Mouse (Mus musculus) monocyte, adult 5-6 weeks (primary cell): ENCODE data around the gene Fbn1. TPM values are rescaled to one million over a fixed set of nuclear protein-coding genes. Genes with fewer than 3 reads are reported as not detected.

Experiments
- ATAC-seq: fragments of 153-309, 156-312 bp; replicated peaks from 2 replicates; pipeline ENCODE4 v1.8.0; 2017; ENCODE audit warnings: mild to moderate bottlenecking; ENCODE audit not compliant: low TSS enrichment, insufficient number of reproducible peaks, severe bottlenecking, poor library complexity, low FRiP score
- total RNA-seq: library from RNA; stranded (forward); fragments of 200-1000, 200-491, 200-594 nt; gene quantifications from 3 replicates; pipeline ENCODE4 v1.2.3, GENCODE M21; 2017

Gene Fbn1
- total RNA-seq, 1 experiment from 2014 or later, result not detected

GRCm38 (mm10) chr2:125319651-125320050 lies 188.1 kb downstream of the Fbn1 start:
- no peak for ATAC-seq

GRCm38 (mm10) chr2:125318371-125319061 lies 189.3 kb downstream of the Fbn1 start:
- ATAC-seq, result no peak

GRCm38 (mm10) chr2:125315203-125315602 lies 192.6 kb downstream of the Fbn1 start:
- no peak for ATAC-seq

GRCm38 (mm10) chr2:125314169-125314925 lies 193.4 kb downstream of the Fbn1 start:
- no peak for ATAC-seq

GRCm38 (mm10) chr2:125309710-125310109 lies 198.1 kb downstream of the Fbn1 start:
- ATAC-seq, result no peak

GRCm38 (mm10) chr2:125305671-125306070 lies 202.1 kb downstream of the Fbn1 start:
- ATAC-seq, result no peak

- no peak for ATAC-seq
These were observed 203.0 kb downstream of the Fbn1 start for GRCm38 (mm10) chr2:125304746-125305145.

- peak; percentile 46; the same call in 1 of the 2 replicates for ATAC-seq
These were observed 203.9 kb downstream of the Fbn1 start for GRCm38 (mm10) chr2:125303764-125304384.

GRCm38 (mm10) chr2:125302625-125302924 lies 205.2 kb downstream of the Fbn1 start:
- ATAC-seq, result no peak

GRCm38 (mm10) chr2:125301877-125302624 lies 205.7 kb downstream of the Fbn1 start:
- no peak for ATAC-seq

GRCm38 (mm10) chr2:125298841-125299240 lies 209.0 kb downstream of the Fbn1 start:
- ATAC-seq, result no peak

- ATAC-seq, result no peak
These were observed 212.3 kb downstream of the Fbn1 start for GRCm38 (mm10) chr2:125295526-125295925.

- no peak for ATAC-seq
These were observed 213.8 kb downstream of the Fbn1 start for GRCm38 (mm10) chr2:125293969-125294491.

- ATAC-seq, result no peak
These were observed 215.2 kb downstream of the Fbn1 start for GRCm38 (mm10) chr2:125292616-125293015.

- no peak for ATAC-seq
These were observed 216.7 kb downstream of the Fbn1 start for GRCm38 (mm10) chr2:125291101-125291500.

GRCm38 (mm10) chr2:125290197-125290965 lies 217.4 kb downstream of the Fbn1 start:
- ATAC-seq, result no peak

- ATAC-seq, result no peak
These were observed 222.0 kb downstream of the Fbn1 start for GRCm38 (mm10) chr2:125285777-125286176.
